Mouse (Mus musculus) heart, postnatal 0 days (tissue): Measurements from ENCODE around the gene B3gntl1. TPM values are rescaled to one million over a fixed set of nuclear protein-coding genes. Genes with fewer than 3 reads are reported as not detected.

Experiments
- ATAC-seq: fragments of 200-750 bp; cut with Nextera tagmentation; 2 replicates; pipeline ENCODE4 v1.8.0; 2017; ENCODE audit warnings: low read depth, moderate number of reproducible peaks, moderate library complexity; ENCODE audit not compliant: insufficient read depth
- DNase-seq: peaks from one replicate; pipeline ENCODE4 v3.0.0-alpha.2; 2016; ENCODE audit warnings: low spot score
- H3K27ac ChIP-seq: fragments of 300-500 bp; sonication (generic); 2 replicates; pipeline ENCODE4 v1.5.1; 2014; ENCODE audit warnings: low read depth, mild to moderate bottlenecking
- H3K27me3 ChIP-seq: fragments of 300-500 bp; sonication (generic); 2 replicates; pipeline ENCODE4 v1.6.1; 2014; ENCODE audit warnings: low read length, mixed read lengths; ENCODE audit not compliant: control insufficient read depth, insufficient read depth
- H3K36me3 ChIP-seq: fragments of 300-500 bp; sonication (generic); replicated peaks from 2 replicates; pipeline ENCODE4 v1.6.1; 2014; ENCODE audit warnings: low read length, mixed read lengths; ENCODE audit not compliant: control insufficient read depth, insufficient read depth
- H3K4me1 ChIP-seq: fragments of 300-500 bp; sonication (generic); 2 replicates; pipeline ENCODE4 v1.6.1; 2014; ENCODE audit warnings: antibody characterized with exemption; ENCODE audit not compliant: control insufficient read depth, insufficient read depth
- H3K4me2 ChIP-seq: fragments of 300-500 bp; sonication (generic); 2 replicates; pipeline ENCODE4 v1.6.1; 2014; ENCODE audit warnings: low read depth, mild to moderate bottlenecking, low read length, moderate library complexity
- H3K4me3 ChIP-seq: fragments of 300-500 bp; sonication (generic); 2 replicates; pipeline ENCODE4 v1.5.1; 2014; ENCODE audit warnings: low read depth, low read length
- H3K9ac ChIP-seq: fragments of 300-500 bp; sonication (generic); replicated peaks from 2 replicates; pipeline ENCODE4 v1.6.1; 2014; ENCODE audit warnings: low read depth, low read length, mixed read lengths
- H3K9me3 ChIP-seq: fragments of 300-500 bp; sonication (generic); replicated peaks from 2 replicates; pipeline ENCODE4 v1.6.1; 2016; ENCODE audit warnings: low read length; ENCODE audit not compliant: control insufficient read depth
- CTCF ChIP-seq: IDR thresholded peaks from 2 replicates; pipeline ENCODE4 v1.5.1; 2016; ENCODE audit warnings: antibody characterized with exemption, control low read depth, low read depth
- EP300 ChIP-seq: IDR thresholded peaks from 2 replicates; pipeline ENCODE4 v1.6.1; 2016; ENCODE audit warnings: antibody characterized with exemption, low read depth
- WGBS: fragments of 180-500 bp; shearing (Covaris S2); extraction: QIAGEN DNeasy Blood & Tissue Kit; methylation state at CpG from one replicate; pipeline ENCODE4 v1.1.7; 2014; 5-methylcytosine and 5-hydroxymethylcytosine counted together
- polyA plus RNA-seq: library from polyadenylated mRNA; unstranded; fragments of >200 nt; fragmentation: Nextera tagmentation; extraction: Ambion mirVana; gene quantifications from 2 replicates; pipeline ENCODE4 v1.2.1, GENCODE M21; 2015
- total RNA-seq: library from RNA; depleted of rRNA; stranded (reverse); fragments of >200 nt; gene quantifications from 2 replicates; pipeline ENCODE4 v1.2.3, GENCODE M21; 2014; ENCODE audit warnings: low replicate concordance

The B3gntl1 gene
- total and polyA plus RNA-seq, 2 experiments from 2014 or later, result 4.3 to 4.7 TPM

GRCm38 (mm10) chr11:121695304-121696064 lies 22.5 kb upstream of the B3gntl1 start:
- H3K4me1 ChIP-seq, result no peaks in the 10 kb centered on the region
- no peaks in the 10 kb centered on the region for H3K36me3 ChIP-seq
- H3K9ac ChIP-seq, result no peak overlapping the region
- H3K9me3 ChIP-seq, result no peaks in the 10 kb centered on the region
- 82% methylated on average over 5 of the region's 5 CpGs for WGBS
- no peak overlapping the region for H3K27ac ChIP-seq
- H3K27me3 ChIP-seq, result no peaks in the 10 kb centered on the region
- TF ChIP-seq CTCF (no peak), EP300 (no peak)
- no peak overlapping the region for H3K4me3 ChIP-seq
- DNase-seq, result no peak
- ATAC-seq, result no peak
- no peak overlapping the region for H3K4me2 ChIP-seq

GRCm38 (mm10) chr11:121688024-121688423 lies 15.1 kb upstream of the B3gntl1 start:
- H3K4me2 ChIP-seq, result no peak overlapping the region
- H3K27me3 ChIP-seq, result no peaks in the 10 kb centered on the region
- no peak overlapping the region for H3K9ac ChIP-seq
- H3K36me3 ChIP-seq, result no peaks in the 10 kb centered on the region
- no peak overlapping the region for H3K27ac ChIP-seq
- TF ChIP-seq EP300 (no peak), CTCF (no peak)
- no peaks in the 10 kb centered on the region; the same call in 1 of the 2 replicates for H3K4me1 ChIP-seq
- ATAC-seq (no peak), DNase-seq (no peak)
- 73% methylated on average over 2 of the region's 2 CpGs for WGBS
- H3K9me3 ChIP-seq, result no peaks in the 10 kb centered on the region
- no peak overlapping the region for H3K4me3 ChIP-seq

GRCm38 (mm10) chr11:121686674-121687073 lies 13.7 kb upstream of the B3gntl1 start:
- ATAC-seq, result peak; percentile 64

GRCm38 (mm10) chr11:121686091-121686490 lies 13.1 kb upstream of the B3gntl1 start:
- 55% methylated on average over 4 of the region's 4 CpGs for WGBS
- H3K36me3 ChIP-seq, result no peaks in the 10 kb centered on the region
- ATAC-seq (no peak), DNase-seq (no peak)
- H3K4me1 ChIP-seq, result no peaks in the 10 kb centered on the region; the same call in 1 of the 2 replicates
- H3K4me3 ChIP-seq, result no peak overlapping the region
- TF ChIP-seq EP300 (no peak), CTCF (no peak)
- no peaks in the 10 kb centered on the region for H3K27me3 ChIP-seq
- no peaks in the 10 kb centered on the region for H3K9me3 ChIP-seq
- H3K4me2 ChIP-seq, result no peak overlapping the region
- H3K9ac ChIP-seq, result no peak overlapping the region
- peak overlapping the region; percentile 36 for H3K27ac ChIP-seq

More at GRCm38 (mm10) chr11:121686674-121687073, 13.7 kb upstream of the B3gntl1 start:
- H3K4me3 ChIP-seq, result no peak overlapping the region
- H3K4me1 ChIP-seq, result no peaks in the 10 kb centered on the region; the same call in 1 of the 2 replicates
- H3K4me2 ChIP-seq, result no peak overlapping the region
- peak overlapping the region; percentile 36 for H3K27ac ChIP-seq
- no peaks in the 10 kb centered on the region for H3K9me3 ChIP-seq
- DNase-seq, result peak; percentile 31
- no peaks in the 10 kb centered on the region for H3K27me3 ChIP-seq
- 42% methylated on average over 5 of the region's 5 CpGs for WGBS
- TF ChIP-seq CTCF (no peak), EP300 (no peak)
- H3K9ac ChIP-seq, result no peak overlapping the region
- no peaks in the 10 kb centered on the region for H3K36me3 ChIP-seq

- Histone ChIP-seq H3K4me3 (no peak overlapping the region), H3K9ac (no peak overlapping the region), H3K4me2 (no peak overlapping the region), H3K9me3 (no peaks in the 10 kb centered on the region), H3K4me1 (no peaks in the 10 kb centered on the region; the same call in 1 of the 2 replicates), H3K27me3 (no peaks in the 10 kb centered on the region), H3K27ac (peak overlapping the region; percentile 36; the same call in 1 of the 2 replicates), H3K36me3 (no peaks in the 10 kb centered on the region)
- DNase-seq, result peak; percentile 24
- peak; percentile 53 for ATAC-seq
- WGBS, result 48% methylated on average over 6 of the region's 6 CpGs
- TF ChIP-seq CTCF (no peak), EP300 (no peak)
Observed at GRCm38 (mm10) chr11:121685491-121686001, 12.6 kb upstream of the B3gntl1 start.
